Mouse (Mus musculus) lung, postnatal 25 days (tissue): ENCODE results near the gene Npvf.

ENCODE experiments used
- DNase-seq: peaks from one replicate; pipeline ENCODE4 v3.0.0; 2022; ENCODE audit warnings: low spot score

The Npvf gene

DNA sequence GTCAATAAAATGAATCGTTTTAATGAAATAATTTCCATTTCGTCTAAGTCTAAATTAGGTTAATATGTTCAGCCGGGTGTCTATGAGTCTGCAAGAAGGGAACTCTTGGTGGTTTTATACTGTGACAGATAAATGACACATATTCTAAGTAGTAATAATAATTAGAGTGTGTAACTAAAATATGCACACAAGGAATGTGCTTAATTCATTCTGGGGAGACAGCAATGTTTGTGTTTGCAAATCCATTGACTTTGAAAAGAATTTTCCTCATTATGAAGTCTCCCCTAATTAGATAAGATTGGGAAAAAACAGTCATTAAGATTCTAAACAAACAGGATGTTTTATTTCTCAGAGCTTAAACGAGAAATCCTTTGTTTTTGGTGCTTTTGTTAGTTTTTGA is at the start of gene Npvf:
Npvf (minus strand) TSS at position 84 of the 400 bp plus-strand sequence.
- no peak for DNase-seq

DNA sequence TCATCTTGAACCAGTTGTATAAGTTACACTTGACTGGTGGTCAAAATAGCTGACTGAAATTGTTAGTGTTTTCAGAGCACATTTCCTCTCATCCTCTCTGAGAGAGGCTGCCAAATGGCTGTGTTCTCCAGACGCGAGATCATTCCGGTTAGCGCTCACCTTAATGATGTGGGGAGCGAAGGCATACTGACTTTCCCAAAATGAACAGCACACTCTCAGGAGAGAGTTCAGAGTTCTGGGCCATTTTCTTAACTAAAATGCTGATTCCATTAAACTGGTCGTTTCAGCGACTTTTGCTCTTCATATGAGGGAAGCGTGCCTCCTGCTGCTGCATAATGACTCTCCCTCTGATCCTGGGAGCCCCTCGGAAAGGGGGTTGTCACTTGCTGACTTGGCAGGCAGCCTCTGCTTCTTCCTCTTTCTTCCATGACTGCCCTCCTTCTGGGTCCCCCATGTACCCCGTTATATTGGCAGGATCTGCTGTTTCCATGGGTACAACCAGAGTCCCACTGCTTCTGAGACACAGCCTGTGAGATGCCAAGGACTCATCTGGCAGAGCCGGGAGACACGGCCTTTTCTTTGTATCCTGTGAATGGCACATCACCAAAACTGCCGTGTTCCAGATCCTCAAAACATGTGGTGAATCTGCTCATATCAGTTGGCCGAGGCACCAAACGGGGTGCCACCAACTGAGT is 35.0 kb upstream of the Npvf start:
- no peak for DNase-seq

DNA sequence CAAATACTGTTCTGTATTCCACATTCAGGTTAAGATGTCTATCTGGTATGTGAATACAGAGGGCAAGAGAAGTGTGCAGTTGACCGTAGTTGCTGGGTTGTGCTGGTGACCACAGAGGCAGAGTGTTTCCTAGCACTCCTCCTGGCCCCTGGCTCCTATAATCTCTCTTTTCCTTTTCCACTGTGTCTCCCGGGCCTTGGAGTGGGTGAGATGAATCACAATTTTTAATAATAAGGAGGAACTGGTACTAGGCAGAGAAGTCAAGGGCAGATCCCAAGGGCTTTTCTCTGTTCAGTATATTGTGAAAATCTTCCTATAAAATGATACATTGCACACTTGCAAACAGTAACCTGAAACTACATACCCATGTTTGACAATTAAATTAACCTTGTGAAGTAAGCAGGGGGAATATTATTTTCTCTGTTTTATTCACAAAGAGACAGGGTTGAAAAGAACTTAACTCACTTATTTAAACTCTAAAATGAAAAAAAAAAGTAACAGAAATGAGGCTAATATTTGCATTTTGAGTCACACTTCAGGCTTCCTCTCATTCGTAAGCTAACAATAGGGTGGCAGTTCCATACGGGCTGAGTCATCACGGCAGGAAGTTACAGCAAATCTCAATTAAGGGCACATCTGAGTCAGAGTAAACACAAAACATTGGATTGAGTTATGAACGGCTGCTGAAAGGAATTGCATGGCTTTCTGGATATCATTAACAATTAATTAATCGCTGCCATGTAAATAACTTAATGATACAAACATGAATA is 30.6 kb upstream of the Npvf start:
- peak; percentile 35 for DNase-seq

DNA sequence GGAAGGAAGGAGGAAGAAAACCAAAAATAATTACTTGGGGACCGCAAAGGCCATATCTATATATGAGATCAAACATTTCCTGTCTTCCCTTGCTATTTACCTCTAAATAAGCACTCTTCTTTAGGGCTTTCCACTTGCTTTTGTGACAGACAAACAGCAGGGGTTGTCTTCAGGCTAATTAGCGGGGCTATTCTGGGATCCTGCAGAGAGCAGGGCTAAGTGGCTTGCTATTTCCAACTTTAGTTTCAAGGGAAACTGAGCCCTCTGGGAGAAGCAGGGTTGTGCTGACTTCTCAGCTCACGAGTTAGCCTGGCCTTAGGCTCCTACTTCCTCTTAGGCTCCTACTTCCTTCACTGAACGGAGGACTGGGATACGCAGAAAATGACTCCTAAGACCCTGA is 27.3 kb upstream of the Npvf start:
- DNase-seq, result no peak

DNA sequence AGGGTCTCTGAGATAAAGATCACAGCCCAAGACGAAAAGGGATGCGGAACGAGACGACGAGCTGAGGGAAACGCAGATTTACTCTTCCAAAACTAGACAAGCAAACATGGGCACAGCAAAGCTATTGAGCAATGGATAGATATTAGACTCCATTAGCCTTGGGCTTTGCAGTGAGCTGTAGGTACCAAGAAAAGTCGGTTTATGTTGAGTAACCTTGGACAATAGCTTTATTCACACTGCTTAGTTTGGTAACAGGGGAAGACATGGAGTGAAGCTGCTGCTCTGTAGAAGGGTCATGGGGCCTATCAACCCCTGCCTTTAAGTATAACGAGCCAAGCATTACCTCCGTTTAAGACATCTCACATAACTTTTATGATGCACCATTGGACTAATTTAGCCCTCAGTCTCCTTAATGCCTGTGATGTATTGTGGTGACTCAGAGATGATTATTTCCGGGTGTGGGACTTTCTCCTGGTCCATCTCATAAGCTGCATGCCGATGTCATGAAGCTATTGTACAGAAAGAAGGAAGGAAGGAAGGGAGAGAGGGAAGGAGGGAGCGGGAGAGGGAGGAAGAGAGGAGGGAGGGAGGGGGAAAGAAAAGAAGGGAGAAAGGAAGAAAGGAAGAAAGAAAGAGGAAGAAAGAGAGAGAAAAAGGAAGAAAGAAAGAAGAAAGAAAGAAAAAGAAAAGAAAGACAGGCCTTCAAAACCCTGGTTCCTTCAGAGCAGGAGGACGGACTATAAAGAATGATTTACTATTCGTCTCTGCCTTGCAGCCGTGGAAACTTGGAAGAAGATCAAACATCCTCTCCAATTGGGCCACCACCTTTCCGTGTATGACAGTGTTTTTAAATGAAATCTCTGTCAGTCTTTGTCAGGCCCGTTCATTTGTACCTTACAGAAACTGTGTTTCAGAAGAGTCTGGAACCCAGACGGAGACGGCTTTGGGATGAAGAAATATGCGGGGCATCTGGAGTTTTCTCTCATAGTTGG is 26.3 kb upstream of the Npvf start:
- peak; percentile 36 for DNase-seq

DNA sequence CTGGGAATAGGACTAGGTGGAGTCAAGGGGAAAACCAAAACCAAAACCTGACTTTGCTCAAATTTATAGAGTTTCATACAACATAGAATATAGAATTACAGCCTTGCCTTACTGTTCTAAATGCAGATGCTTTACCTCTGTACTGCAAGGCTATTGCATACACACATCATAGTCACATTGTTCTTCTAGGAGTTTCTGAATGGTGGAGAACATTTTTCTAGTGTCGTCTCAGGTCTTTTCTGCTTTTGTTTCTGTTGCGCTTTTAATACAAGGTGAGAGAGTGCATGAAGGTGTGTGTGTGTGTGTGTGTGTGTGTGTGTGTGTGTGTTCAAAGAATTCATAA is 25.2 kb upstream of the Npvf start:
- DNase-seq, result no peak

DNA sequence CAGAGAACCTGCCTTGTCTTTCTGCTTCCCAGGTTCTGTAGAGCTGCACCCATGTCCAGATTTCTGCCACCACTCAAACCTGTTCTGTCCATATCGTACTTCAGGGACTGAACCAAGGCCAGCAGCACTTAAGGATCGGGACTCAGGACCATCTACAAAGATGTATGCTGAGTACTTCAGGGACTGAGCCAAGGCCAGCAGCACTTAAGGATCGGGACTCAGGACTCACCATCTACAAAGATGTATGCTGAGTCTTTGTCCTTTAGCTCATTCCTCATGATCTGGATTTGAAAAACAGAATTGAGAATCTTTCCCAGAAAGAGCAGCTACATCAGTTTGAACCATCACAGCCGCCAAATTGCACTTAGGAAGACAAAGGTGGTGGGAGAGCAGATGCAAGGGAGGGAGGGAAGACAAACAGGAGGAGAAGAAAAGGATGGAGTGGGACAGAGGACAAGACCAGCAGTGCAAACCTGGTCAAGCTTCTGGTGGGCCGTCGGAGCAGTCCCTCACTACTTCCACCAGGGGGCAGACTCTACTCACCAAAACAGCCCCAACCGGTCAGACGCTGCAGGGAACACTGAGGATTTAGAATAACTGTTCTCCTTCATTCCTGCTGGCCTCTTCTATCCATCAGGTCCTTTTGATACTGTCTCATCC is 24.7 kb upstream of the Npvf start:
- DNase-seq, result peak; percentile 73

DNA sequence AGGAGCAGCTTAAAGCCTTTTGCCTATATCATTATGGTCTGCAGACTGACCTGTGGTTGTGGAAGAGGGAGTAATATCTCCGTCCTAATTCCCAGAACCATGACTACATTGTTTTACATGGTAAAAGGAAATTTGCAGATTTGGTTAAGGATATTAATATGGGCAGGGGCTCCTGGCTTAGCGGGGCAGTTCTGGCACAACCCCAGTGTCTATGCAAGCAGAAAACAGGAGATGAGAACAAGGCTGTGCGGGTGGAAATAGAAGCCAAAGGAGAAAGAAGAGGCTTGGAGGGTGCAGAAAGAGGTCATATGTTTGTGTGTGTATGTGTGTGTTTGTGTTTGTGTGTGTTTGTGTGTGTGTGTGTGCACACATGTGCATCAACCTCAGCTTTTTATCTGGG is 17.0 kb upstream of the Npvf start:
- no peak for DNase-seq

DNA sequence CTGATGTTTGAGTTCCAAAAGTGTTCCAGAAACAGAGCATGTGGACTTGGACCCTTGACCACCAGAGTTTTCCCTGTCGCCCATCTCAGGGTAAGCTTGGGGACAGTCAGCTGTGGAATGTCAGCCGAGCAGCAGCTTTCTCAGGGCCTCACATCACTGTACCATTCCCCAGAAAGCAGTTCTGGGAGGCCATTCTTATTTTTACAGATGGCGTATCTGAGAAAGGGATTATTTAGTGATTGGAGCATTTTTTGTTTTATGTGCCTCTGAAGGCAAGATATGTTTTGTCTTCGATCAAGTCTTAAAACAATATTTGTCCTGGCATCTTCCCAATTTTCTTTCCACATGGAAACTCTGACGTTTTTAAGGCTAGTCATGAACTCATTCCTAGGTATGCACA is 12.7 kb upstream of the Npvf start:
- DNase-seq, result no peak

DNA sequence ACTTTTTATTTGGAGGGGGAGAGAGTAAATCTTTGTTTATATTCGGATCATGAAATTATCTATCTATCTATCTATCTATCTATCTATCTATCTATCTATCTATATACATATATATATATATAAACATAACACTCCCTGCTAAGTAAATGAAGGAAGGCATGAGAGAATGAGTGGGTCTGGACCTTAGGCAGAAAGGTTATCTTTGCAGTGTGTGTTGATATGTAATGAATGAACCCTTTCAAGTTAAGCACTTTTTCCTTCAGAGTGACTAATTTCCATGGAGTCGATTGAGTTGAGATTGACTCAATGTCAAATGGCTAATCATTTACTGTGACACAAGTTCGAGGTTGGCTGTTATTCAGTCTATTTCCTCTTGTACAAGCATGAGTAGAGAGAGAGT is 10.8 kb upstream of the Npvf start:
- no peak for DNase-seq

DNA sequence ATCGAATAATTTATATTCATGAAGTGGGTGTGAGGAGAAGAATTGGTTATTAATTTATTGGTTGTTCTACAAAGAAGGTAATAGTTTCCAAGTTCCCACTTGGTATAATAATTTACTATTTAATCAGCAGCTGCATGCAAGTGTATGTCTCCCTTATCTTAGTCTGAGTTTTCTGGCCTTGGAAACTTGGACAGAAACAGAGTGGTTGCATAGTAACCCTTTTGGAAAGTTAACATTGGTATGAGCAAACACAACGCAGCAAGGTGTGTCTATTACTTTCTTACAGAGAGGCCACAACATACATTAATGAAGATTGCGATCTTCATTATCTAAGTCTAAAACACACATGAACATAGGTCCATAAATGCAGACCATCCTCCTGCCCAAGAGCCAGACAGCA is 10.0 kb upstream of the Npvf start:
- DNase-seq, result no peak

DNA sequence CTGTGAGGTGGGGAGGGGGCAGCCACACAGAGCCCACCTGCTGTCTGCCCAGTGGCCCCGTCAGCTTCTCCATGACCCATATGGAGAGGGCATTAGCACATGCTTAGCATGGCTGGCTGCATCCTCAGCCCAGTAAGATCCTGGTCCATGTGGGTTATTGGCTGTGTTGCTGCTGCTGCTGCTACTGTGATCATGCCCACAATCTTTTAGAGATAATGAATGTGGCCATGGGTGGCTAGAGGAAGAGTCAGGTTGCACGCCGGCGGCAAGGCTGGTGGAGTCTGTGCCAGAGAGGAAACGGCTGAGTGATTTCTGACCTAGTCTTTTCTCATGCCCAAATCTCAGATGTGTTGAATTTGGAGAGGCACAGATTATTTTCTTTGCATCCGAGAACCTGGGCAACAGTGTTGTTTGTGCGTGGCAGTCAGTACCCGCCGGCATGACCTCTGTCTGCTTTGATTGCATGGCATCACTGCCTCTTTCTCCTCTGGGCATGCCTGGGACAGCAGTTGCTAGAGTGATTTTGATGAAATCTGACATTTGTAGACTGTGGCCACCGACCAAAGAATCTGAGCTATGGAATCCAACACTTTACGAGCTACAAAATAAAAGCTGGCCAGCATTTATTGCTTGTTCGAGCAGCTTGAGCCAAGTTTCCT is 8.8 kb upstream of the Npvf start:
- DNase-seq, result no peak

DNA sequence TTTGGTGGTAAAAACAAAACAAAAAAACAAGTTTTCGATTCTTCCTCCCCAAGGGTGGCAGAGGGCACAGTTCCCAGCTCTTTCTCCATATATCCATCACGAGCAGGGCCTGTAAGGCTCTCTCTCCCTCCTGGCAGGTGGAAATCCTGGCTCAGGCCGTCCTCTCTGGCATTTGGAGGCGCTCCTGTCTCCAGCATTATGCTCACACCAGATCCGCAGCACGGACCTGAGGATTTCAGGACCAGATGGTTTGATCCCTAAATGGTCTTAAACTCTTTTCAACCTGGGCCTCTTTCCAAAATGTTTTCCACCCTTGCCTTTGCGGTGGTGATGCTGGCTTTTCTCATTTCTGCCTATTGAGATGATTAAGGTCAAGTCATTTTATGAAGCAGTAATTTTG is 7.5 kb upstream of the Npvf start:
- no peak for DNase-seq

DNA sequence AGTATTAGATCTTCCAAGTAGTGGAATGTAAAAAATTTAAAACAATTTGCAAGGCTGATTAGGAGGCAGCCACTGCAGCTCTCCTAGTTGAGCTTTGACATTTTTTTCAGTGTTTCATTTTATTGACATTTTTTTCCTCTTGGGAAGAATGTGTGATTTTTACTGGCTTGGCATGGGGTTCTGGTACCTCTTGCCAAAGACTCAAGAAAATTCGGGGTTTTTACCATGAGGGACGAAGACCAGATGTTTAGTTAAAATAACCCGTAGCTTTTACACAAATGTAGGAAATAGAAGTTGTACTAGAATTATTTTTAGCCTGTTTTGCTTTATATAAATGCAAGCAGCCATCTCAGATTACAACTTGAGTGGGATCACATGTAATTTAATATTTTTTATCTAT is 4.2 kb upstream of the Npvf start:
- DNase-seq, result no peak

DNA sequence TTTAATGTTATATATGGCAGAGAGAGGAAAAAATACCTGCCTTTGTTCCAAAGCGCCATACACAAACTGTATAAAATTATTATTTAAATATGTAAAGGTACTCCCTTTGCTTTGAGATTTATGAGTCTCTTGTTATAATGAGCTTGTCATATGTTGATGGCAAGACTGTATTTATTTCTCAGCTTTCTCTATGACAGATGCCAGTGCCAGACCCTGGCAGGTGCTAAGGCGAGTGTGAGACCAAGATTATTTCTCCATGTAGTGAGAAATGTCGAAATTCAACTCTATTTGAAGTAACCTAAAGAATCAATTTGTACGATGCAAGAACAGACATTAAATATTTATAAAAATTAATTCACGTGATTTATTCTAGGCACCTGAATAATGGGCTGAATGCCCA is 3.8 kb upstream of the Npvf start:
- DNase-seq, result no peak

DNA sequence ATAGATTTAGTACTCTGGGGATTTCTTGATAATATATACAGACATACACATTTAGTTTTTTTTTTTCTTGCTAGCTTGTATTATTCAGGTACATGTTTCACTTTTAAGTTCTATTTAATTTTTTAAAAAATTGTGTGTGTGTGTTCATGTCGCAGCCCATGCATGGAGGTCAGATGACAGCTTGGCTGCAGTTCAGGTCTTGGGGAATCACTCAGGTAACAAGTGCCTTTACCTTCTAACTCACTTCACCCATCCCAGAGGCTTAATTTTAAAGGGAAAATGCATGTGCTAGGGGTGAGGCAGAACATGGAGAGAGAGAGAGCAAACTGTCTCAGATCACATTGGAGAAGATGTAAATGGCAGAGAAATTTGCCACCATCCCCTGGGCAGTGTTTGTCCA is 2.2 kb upstream of the Npvf start:
- no peak for DNase-seq

DNA sequence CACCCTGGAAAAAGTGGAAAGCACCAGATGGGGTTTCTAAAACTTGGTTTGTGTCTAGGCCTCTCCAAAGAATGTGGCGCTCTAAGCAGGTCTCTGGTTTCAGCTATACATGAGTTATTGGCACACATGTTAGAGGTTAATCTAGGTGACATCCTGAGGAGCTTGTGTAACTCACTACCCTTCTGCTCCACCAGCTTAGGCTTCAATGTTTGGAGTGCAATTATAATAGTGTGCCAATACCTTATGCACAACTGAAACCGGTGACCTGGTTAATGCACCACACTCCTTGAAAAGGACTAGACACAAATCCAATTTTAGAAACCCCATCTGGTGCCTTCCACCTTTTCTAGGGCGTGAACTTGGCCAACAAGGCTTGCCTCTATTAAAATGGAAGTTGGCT is 1.7 kb upstream of the Npvf start:
- DNase-seq, result no peak

DNA sequence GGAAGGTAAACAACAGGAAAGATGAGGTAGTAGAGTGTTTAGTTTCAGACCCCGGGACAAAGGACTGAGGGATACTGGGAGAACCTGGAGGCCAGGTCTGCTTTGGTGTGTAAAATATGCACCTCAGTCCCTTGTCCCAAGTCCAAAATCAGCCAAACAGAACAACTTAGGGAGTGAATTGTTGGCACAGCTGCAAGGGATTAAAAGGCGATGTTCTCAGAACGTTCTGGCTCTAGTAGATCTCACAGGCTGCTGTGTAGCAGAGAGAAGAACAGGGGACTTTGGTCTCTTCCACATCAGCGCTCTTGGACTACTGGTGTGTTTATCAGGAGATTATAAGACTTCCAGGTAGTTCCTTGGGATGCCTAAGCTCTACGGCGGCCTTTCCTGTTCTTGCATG is 6.6 kb downstream of the Npvf start:
- no peak for DNase-seq

DNA sequence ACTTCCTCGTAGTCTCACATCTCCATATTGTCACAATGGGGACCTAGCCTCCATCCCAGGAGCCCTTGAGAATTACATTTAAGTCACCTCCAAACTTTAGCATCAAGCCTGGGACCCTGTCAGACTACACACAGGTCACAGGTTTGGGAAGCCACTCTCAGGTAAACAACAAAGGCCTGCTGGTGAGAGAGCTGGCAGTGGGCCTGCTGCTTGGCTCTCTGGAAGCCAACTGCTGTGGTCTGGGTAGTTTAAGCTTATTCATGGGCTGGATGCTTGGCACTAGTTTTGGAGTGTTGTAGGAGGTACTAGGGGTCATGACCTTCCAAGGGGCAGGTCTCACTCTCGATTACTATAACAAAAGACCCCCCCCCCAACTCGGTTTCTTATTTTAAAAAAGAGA is 7.6 kb downstream of the Npvf start:
- no peak for DNase-seq

DNA sequence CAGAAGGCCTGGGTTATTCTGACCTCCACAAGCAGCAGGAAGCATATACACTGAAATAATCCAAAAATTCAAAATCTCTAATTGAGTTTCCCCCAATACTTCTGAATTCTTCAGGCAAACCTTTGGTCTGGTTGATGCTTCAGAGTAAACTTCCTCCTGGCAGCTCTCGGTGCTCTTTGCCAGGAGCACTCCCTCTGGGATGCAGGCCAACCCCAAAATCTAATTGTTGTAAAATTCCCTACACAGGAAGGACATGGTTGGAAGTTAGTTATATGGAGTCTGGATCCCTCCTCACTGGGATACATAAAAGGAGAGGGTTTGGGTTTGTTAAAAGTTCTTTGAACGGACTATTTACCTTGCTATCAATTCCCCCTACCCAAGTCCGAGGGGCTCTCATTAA is 9.5 kb downstream of the Npvf start:
- DNase-seq, result no peak

DNA sequence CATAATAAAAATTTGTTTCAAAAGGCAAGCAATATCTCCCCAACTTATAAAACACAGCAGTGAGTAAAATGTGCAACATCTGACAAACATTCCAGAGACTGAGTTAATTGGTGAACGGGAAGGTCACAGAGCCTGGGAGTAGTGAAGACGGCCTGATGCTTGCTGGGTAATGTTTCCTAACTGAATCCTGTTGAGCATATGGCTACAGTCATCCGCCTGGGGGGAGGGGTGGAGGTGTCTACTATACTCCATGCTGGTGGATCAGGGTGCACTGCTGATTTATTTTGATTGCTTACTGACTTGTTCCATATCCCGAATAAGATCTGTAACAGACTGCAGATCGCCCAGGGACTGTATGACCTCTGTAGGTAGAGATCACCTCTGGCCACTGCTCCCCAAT is 12.3 kb downstream of the Npvf start:
- no peak for DNase-seq

DNA sequence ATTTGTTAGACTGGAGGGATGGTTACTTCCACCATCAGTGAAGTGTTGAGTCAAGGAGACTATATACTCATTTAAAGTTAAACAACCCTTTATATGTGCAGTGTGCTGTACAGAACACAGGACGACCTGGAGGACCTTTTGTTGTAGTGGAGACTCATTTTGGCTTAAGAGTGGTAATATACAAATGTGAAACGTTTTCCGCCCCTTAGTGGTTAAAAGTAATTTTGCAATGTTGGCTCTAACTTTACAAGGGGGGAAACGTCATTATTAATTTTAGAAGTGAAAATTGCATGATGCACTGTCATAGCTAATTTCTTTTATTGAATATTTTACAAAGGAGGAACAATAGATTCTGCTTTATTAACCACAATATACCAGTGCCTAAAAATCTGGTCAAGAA is 13.9 kb downstream of the Npvf start:
- no peak for DNase-seq
